Mouse (Mus musculus): Measurements from ENCODE around the gene Cerkl. TPM values are rescaled to one million over a fixed set of nuclear protein-coding genes. Genes with fewer than 3 reads are reported as not detected.

The Cerkl gene
- polyA plus RNA-seq, 1 experiment from 2014 or later, result 2.9 TPM

DNA sequence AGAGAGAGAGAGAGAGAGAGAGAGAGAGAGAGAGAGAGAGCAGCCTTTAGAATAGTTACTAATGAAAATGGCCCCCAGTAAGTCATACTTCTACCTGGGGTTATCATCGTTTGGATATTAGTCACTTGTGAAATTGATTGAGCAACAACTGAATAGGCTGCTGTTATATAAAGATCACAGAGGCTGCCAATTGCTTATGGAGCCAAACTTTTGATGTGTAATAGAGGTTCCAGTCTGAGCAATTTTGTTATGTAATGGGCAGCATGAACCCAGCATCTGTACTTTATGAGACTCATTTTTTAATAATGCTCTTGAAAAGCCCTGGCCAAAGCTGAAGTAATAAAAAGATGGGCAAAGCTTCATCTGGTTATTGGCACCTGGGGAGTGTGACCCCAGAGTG, 166.4 kb downstream of the Cerkl start:
- no peak for ATAC-seq (ENCODE audit: low FRiP score)
- no peaks in the 10 kb centered on the region for H3K4me1 ChIP-seq (replicated peaks; ENCODE audit: control insufficient read depth, insufficient read depth, low read length)
- DNase-seq (ENCODE audit: low spot score), result no peak
- no peak overlapping the region for H3K4me3 ChIP-seq (ENCODE audit: low read depth, low read length)
- H3K27ac ChIP-seq (ENCODE audit: low read depth, low read length), result no peak overlapping the region
- H3K9me3 ChIP-seq (ENCODE audit: control insufficient read depth, low read length), result no peaks in the 10 kb centered on the region
- H3K36me3 ChIP-seq (ENCODE audit: control insufficient read depth, insufficient read depth, low read length), result no peaks in the 10 kb centered on the region
- H3K9ac ChIP-seq (ENCODE audit: low read depth, low read length), result no peak overlapping the region
- no peaks in the 10 kb centered on the region for H3K27me3 ChIP-seq (ENCODE audit: control insufficient read depth, insufficient read depth, low read length)
- no peak overlapping the region for H3K4me2 ChIP-seq (replicated peaks; ENCODE audit: low read depth, low read length)
- WGBS, result 94% methylated on average over 1 of the region's 1 CpGs

DNA sequence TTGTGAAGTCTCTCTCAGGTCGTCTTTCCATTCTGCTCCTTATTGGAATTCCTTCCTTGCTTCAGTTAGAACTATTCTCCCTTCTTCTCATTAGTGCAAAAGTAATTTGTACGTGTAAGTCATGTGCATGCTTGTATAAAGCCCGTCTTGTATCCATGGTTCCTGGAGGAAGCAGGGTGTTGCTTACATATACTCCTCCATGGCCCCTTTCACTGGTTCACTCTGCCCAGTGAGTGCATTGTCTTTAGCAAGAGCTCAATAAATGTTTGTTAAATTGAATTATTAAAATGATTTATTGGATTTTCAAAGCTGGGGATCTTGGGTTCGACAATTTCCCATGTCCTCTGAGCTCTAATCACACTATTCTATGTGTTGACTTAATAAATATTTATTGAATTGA, 172.4 kb downstream of the Cerkl start:
- WGBS, result 87% methylated on average over 4 of the region's 4 CpGs
- DNase-seq (ENCODE audit: low spot score) (no peak), ATAC-seq (ENCODE audit: low FRiP score) (no peak)
- no peak overlapping the region for H3K27ac ChIP-seq (ENCODE audit: low read depth, low read length)
- no peaks in the 10 kb centered on the region for H3K36me3 ChIP-seq (ENCODE audit: control insufficient read depth, insufficient read depth, low read length)
- no peak overlapping the region for H3K9ac ChIP-seq (ENCODE audit: low read depth, low read length)
- H3K27me3 ChIP-seq (ENCODE audit: control insufficient read depth, insufficient read depth, low read length), result no peaks in the 10 kb centered on the region
- no peak overlapping the region for H3K4me3 ChIP-seq (ENCODE audit: low read depth, low read length)
- no peak overlapping the region for H3K4me2 ChIP-seq (replicated peaks; ENCODE audit: low read depth, low read length)
- no peaks in the 10 kb centered on the region for H3K9me3 ChIP-seq (ENCODE audit: control insufficient read depth, low read length)
- H3K4me1 ChIP-seq (replicated peaks; ENCODE audit: control insufficient read depth, insufficient read depth, low read length), result no peaks in the 10 kb centered on the region

Other genes starting within 250 kb of the Cerkl start
- 8.3 and 9.0 TPM in 2 replicates for gene Itga4, start 201.4 kb downstream of the Cerkl start, polyA plus RNA-seq (2014; fragmentation: Nextera tagmentation; extraction: Ambion mirVana)
- 31.7 and 32.4 TPM in 2 replicates for gene Neurod1, start within 50 bp of the Cerkl start, polyA plus RNA-seq (2014; fragmentation: Nextera tagmentation; extraction: Ambion mirVana)
- 7.8 and 8.0 TPM in 2 replicates for gene Itprid2, start 178.6 kb upstream of the Cerkl start, polyA plus RNA-seq (2014; fragmentation: Nextera tagmentation; extraction: Ambion mirVana)